ENCODE assay signal across 8 mouse cellular contexts in the genomic region with DNA sequence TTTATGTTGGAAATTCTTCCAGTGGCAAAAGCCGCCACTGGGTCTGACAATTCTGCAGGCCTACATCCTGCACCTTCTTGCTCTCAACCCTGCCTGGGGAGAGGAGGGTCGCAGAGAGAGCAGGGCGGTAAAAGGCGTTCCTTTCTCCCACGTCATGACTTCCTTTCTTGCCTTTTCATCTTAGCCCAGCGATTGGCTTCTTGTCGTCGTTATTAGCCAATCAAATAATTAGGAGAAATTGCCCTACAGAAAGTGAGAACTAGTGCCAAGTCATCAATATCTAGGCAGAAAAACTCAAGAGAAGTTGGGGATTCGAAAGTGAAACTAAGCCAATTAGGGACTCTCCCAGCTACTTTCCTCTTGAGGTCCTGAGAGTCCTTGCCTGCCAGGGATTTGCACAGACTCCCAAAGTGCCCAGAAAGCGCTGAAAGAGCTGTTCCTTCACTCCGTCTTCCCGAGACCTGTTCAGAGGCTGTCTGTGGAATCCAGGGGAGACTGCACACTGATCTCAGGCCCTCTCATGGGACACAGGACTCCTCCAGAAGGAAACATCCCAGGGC. TPM values are rescaled to one million over a fixed set of nuclear protein-coding genes. Genes with fewer than 3 reads are reported as not detected.
DNase-seq lines count a peak whose midpoint lies in the region; ATAC-seq lines count a peak whose summit lies in the region.
"Not testable (repeated sequence)": the region's sequence is repeated elsewhere in the genome, so short reads cannot be mapped to it uniquely, and the experiment has no call there.

Gene H2-T22, minus strand, starts transcription at position 138 of the 560 bp plus-strand sequence.
Gene Gm6034, plus strand, starts transcription at position 352 of the 560 bp plus-strand sequence.

- peak; percentile 97 for DNase-seq in 3T3-L1 (ENCODE audit: low read depth, low spot score)
- DNase-seq in adrenal gland, postnatal 25 days = peak; percentile 56
- peak; percentile 92 to 98 for DNase-seq in heart, adult 9 months (ENCODE audit: low spot score in 2 of 2)
- DNase-seq in kidney, adult 8-10 months = peak; percentile 84 to 95
- DNase-seq in spleen, postnatal 10 days (ENCODE audit: low spot score in 2 of 2) = peak; percentile 60 to 71

- WGBS in embryonic facial prominence, embryonic 13.5 days = under 1% methylated on average over 12 of the region's 12 CpGs
- 3% methylated on average over 12 of the region's 12 CpGs for WGBS in limb, embryonic 12.5 days
- under 1% methylated on average over 12 of the region's 12 CpGs for WGBS in midbrain, embryonic 13.5 days

- not testable (repeated sequence) for H3K27me3 ChIP-seq in embryonic facial prominence, embryonic 13.5 days; limb, embryonic 12.5 days
- H3K27me3 ChIP-seq in midbrain, embryonic 13.5 days = peaks cover 14% of the 10 kb centered on the region; the same call in 1 of the 2 replicates

- H3K4me3 ChIP-seq in embryonic facial prominence, embryonic 13.5 days = peak within 1 kb of the TSS; percentile 48
- H3K4me3 ChIP-seq in limb, embryonic 12.5 days (replicated peaks) = peak within 1 kb of the TSS; percentile 42
- peak within 1 kb of the TSS; percentile 35 for H3K4me3 ChIP-seq in midbrain, embryonic 13.5 days (replicated peaks)

- H3K4me1 ChIP-seq in embryonic facial prominence, embryonic 13.5 days; limb, embryonic 12.5 days (replicated peaks): not testable (repeated sequence)
- peaks cover 11% of the 10 kb centered on the region; the same call in 1 of the 2 replicates for H3K4me1 ChIP-seq in midbrain, embryonic 13.5 days (replicated peaks)

- ATAC-seq in embryonic facial prominence, embryonic 13.5 days (ENCODE audit: insufficient number of reproducible peaks, insufficient read depth, low FRiP score, low TSS enrichment, low read depth) = peak; percentile 95
- peak; percentile 94 for ATAC-seq in limb, embryonic 12.5 days (ENCODE audit: insufficient number of reproducible peaks, insufficient read depth, low FRiP score, low TSS enrichment, low read depth)
- ATAC-seq in midbrain, embryonic 13.5 days = peak; percentile 93

- H3K4me2 ChIP-seq in embryonic facial prominence, embryonic 13.5 days = peak within 1 kb of the TSS; percentile 76
- peak within 1 kb of the TSS; percentile 72 for H3K4me2 ChIP-seq in limb, embryonic 12.5 days
- H3K4me2 ChIP-seq in midbrain, embryonic 13.5 days (replicated peaks) = peak within 1 kb of the TSS; percentile 67

- peak within 1 kb of the TSS; percentile 69 for H3K9ac ChIP-seq in embryonic facial prominence, embryonic 13.5 days
- peak within 1 kb of the TSS; percentile 55 for H3K9ac ChIP-seq in limb, embryonic 12.5 days (replicated peaks)
- peak within 1 kb of the TSS; percentile 53 for H3K9ac ChIP-seq in midbrain, embryonic 13.5 days (replicated peaks)

- not testable (repeated sequence) for H3K36me3 ChIP-seq in embryonic facial prominence, embryonic 13.5 days; limb, embryonic 12.5 days; midbrain, embryonic 13.5 days

- H3K9me3 ChIP-seq in embryonic facial prominence, embryonic 13.5 days; limb, embryonic 12.5 days; midbrain, embryonic 13.5 days: not testable (repeated sequence)

- H3K27ac ChIP-seq in embryonic facial prominence, embryonic 13.5 days; limb, embryonic 12.5 days; midbrain, embryonic 13.5 days: not testable (repeated sequence)

RNA-seq across cellular contexts. Expression of gene H2-T22, which starts in this region (rescaled TPM):
- 21.7 and 29.6 TPM in 2 replicates for total RNA-seq in adrenal gland, postnatal 25 days (2021)
- 20.1 and 21.0 TPM in 2 replicates for polyA plus RNA-seq in embryonic facial prominence, embryonic 13.5 days (2015; fragmentation: Nextera tagmentation; extraction: Ambion mirVana)
- 14.0 and 15.4 TPM in 2 replicates for polyA plus RNA-seq in limb, embryonic 12.5 days (2016; fragmentation: Nextera tagmentation; extraction: Ambion mirVana)
- 4.4 and 4.8 TPM in 2 replicates for polyA plus RNA-seq in midbrain, embryonic 13.5 days (2015; fragmentation: Nextera tagmentation; extraction: Ambion mirVana)

RNA-seq across cellular contexts. Expression of gene Gm6034, which starts in this region (rescaled TPM):
- not detected in 2 replicates for total RNA-seq in adrenal gland, postnatal 25 days (2021)
- polyA plus RNA-seq in embryonic facial prominence, embryonic 13.5 days (2015; fragmentation: Nextera tagmentation; extraction: Ambion mirVana) = not detected in 2 replicates
- polyA plus RNA-seq in limb, embryonic 12.5 days (2016; fragmentation: Nextera tagmentation; extraction: Ambion mirVana) = not detected in 2 replicates
- not detected in 2 replicates for polyA plus RNA-seq in midbrain, embryonic 13.5 days (2015; fragmentation: Nextera tagmentation; extraction: Ambion mirVana)
